Mouse (Mus musculus): ENCODE results near the gene Ptpre. TPM values are rescaled to one million over a fixed set of nuclear protein-coding genes. Genes with fewer than 3 reads are reported as not detected.

The Ptpre gene
- polyA plus RNA-seq, 1 experiment from 2014 or later: 0.41 TPM

DNA sequence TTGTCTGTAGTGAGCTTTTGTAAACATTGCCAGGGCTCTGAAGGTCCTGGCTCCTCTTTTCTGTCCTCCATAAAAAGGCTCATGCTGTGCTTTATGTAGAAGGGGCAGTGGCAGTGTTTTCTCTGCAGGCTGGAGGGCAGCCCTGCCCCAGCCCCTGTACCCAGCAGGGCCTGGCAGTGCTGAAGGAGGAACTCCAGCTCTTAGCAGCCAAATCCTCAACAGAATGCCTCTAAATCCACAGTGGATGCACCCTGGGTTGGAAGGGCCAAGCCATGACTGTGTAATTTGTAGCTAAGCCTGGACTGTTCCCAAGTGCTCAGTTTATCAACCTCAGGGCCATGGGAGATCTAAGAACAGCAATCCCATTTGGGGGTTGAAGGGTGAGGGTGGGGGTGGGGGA lies 85.0 kb downstream of the Ptpre start:
- H3K27ac ChIP-seq: no peak overlapping the region
- H3K36me3 ChIP-seq (replicated peaks): no peaks in the 10 kb centered on the region
- H3K4me1 ChIP-seq: peaks cover 17% of the 10 kb centered on the region
- no peak overlapping the region for H3K4me3 ChIP-seq
- no peak for DNase-seq (ENCODE audit: extremely low spot score, low spot score)
- no peaks in the 10 kb centered on the region for H3K27me3 ChIP-seq (ENCODE audit: poor library complexity, severe bottlenecking)
- peaks cover 3% of the 10 kb centered on the region; the same call in 1 of the 2 replicates for H3K9me3 ChIP-seq

- Histone ChIP-seq H3K36me3 (replicated peaks) (no peaks in the 10 kb centered on the region), H3K4me1 (peaks cover 17% of the 10 kb centered on the region), H3K9me3 (peaks cover 3% of the 10 kb centered on the region; the same call in 1 of the 2 replicates), H3K27ac (no peak overlapping the region), H3K4me3 (no peak overlapping the region), H3K27me3 (ENCODE audit: poor library complexity, severe bottlenecking) (no peaks in the 10 kb centered on the region)
- 71% methylated on average over 3 of the region's 3 CpGs for WGBS
- no peak for DNase-seq (ENCODE audit: extremely low spot score, low spot score)
Measured at GRCm38 (mm10) chr7:135624854-135625253, 87.6 kb downstream of the Ptpre start.

- H3K36me3 ChIP-seq (replicated peaks): no peaks in the 10 kb centered on the region
- H3K4me1 ChIP-seq: peaks cover 30% of the 10 kb centered on the region
- WGBS: 87% methylated on average over 7 of the region's 7 CpGs
- H3K4me3 ChIP-seq: no peak overlapping the region
- DNase-seq (ENCODE audit: extremely low spot score, low spot score): no peak
- peaks cover 3% of the 10 kb centered on the region; the same call in 1 of the 2 replicates for H3K9me3 ChIP-seq
- peaks cover 8% of the 10 kb centered on the region; the same call in 1 of the 2 replicates for H3K27me3 ChIP-seq (ENCODE audit: poor library complexity, severe bottlenecking)
- no peak overlapping the region for H3K27ac ChIP-seq
Measured at GRCm38 (mm10) chr7:135628363-135628762, 91.1 kb downstream of the Ptpre start.

DNA sequence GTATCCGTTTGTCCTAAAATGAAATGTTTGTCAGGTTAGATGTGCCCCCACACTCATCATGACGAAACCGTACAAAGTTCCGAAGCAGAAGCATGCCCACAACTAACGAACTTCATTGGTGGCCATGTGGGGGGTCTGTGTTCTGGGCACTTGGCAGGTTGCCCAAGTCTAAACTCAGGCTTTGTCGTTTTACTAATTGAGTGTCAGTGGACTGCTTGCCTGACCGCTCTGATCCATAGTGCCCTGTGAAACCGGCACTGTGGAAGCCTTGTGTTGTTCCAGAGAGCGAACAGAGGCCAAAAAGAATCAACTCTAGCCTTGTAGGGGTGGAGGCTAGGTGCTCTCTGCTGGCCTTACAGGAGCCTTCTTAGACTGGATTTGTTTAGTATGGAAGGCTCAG lies 91.7 kb downstream of the Ptpre start:
- H3K9me3 ChIP-seq: peaks cover 3% of the 10 kb centered on the region; the same call in 1 of the 2 replicates
- H3K4me3 ChIP-seq: no peak overlapping the region
- 77% methylated on average over 9 of the region's 9 CpGs for WGBS
- H3K27ac ChIP-seq: no peak overlapping the region
- no peaks in the 10 kb centered on the region for H3K36me3 ChIP-seq (replicated peaks)
- peaks cover 36% of the 10 kb centered on the region for H3K4me1 ChIP-seq
- peaks cover 8% of the 10 kb centered on the region; the same call in 1 of the 2 replicates for H3K27me3 ChIP-seq (ENCODE audit: poor library complexity, severe bottlenecking)
- no peak for DNase-seq (ENCODE audit: extremely low spot score, low spot score)

DNA sequence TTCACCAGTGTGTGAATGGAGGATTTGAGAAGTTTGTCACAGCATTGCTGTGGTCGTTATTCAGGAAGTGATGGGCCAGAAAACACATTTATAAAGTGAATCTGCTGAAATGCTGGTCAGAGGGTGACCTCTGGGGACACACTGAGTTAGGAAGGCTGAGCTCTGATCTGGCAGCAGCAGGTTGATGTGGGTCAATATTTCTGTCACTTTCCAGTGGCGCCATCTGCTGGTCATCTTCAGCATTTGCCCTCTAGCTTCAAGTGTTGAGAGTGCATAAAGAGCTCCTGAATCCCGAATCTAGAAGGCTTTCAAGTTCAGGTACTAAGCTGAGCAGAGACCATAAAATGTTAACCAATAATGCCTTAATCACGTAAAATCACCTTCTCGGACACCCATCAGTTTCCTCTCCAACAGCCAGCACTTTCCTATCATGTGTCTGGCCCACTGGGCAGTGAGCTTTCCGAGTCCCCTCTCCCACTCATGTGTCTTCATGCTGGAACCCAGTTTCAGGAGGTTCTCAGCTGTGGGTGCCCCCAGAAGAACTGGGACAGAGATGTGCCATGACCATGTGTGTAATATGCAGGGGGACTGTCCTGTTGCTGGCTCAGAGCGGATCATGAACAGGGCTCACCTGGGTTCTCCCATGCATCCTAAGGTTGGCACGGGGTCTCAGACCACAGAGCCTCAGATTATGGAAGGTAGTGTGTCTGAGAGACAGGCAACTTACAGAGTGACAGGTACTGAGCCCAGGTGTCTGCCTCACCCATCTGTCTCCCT lies 94.7 kb downstream of the Ptpre start:
- Histone ChIP-seq H3K9me3 (no peaks in the 10 kb centered on the region), H3K27me3 (ENCODE audit: poor library complexity, severe bottlenecking) (peaks cover 13% of the 10 kb centered on the region), H3K4me1 (peaks cover 58% of the 10 kb centered on the region), H3K36me3 (replicated peaks) (no peaks in the 10 kb centered on the region), H3K4me3 (no peak overlapping the region), H3K27ac (no peak overlapping the region)
- 51% methylated on average over 8 of the region's 8 CpGs for WGBS
- DNase-seq (ENCODE audit: extremely low spot score, low spot score): peak; percentile 73

- Histone ChIP-seq H3K4me3 (no peak overlapping the region), H3K4me1 (peaks cover 58% of the 10 kb centered on the region), H3K27me3 (ENCODE audit: poor library complexity, severe bottlenecking) (peaks cover 17% of the 10 kb centered on the region), H3K36me3 (replicated peaks) (no peaks in the 10 kb centered on the region), H3K27ac (no peak overlapping the region), H3K9me3 (no peaks in the 10 kb centered on the region)
- no peak for DNase-seq (ENCODE audit: extremely low spot score, low spot score)
- 83% methylated on average over 7 of the region's 7 CpGs for WGBS
Measured at GRCm38 (mm10) chr7:135632716-135633258, 95.5 kb downstream of the Ptpre start.

GRCm38 (mm10) chr7:135634851-135635624 lies 97.8 kb downstream of the Ptpre start:
- Histone ChIP-seq H3K4me1 (peaks cover 50% of the 10 kb centered on the region), H3K27me3 (ENCODE audit: poor library complexity, severe bottlenecking) (peaks cover 23% of the 10 kb centered on the region), H3K4me3 (no peak overlapping the region), H3K27ac (peak overlapping the region; percentile 27; the same call in 1 of the 2 replicates), H3K9me3 (no peaks in the 10 kb centered on the region), H3K36me3 (replicated peaks) (no peaks in the 10 kb centered on the region)
- WGBS: 68% methylated on average over 16 of the region's 16 CpGs
- no peak for DNase-seq (ENCODE audit: extremely low spot score, low spot score)

DNA sequence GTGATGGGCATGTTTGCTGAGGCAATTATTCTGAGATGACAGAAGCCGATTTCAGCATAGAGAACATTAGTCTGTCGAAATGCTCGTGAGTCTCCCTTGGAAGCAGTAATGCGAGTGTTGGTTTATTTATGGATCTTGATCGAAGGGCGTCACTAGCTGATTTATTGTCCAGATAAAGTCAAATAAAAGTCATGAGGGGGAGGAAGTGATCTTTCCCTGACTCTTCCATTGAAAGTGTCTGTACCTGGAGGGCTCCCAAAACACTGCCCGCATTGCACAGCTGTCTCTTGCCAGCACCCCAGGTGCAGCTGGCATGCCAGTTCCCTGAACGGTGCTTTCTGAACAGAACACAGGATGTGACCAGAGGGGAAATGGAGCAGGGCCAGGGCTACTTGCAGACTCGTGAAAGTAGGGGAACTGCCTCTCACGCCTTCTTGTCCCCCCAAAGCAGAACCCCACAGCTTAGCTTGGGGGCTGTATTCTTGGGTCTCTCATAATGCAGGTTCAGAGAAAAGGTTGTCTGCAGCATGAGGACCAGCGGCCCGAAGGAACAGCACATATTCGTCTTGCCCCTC lies 100.2 kb downstream of the Ptpre start:
- WGBS: 85% methylated on average over 13 of the region's 13 CpGs
- Histone ChIP-seq H3K4me1 (peaks cover 35% of the 10 kb centered on the region), H3K36me3 (replicated peaks) (no peaks in the 10 kb centered on the region), H3K27me3 (ENCODE audit: poor library complexity, severe bottlenecking) (peaks cover 19% of the 10 kb centered on the region), H3K9me3 (no peaks in the 10 kb centered on the region), H3K27ac (no peak overlapping the region; the same call in 1 of the 2 replicates), H3K4me3 (no peak overlapping the region)
- no peak for DNase-seq (ENCODE audit: extremely low spot score, low spot score)

DNA sequence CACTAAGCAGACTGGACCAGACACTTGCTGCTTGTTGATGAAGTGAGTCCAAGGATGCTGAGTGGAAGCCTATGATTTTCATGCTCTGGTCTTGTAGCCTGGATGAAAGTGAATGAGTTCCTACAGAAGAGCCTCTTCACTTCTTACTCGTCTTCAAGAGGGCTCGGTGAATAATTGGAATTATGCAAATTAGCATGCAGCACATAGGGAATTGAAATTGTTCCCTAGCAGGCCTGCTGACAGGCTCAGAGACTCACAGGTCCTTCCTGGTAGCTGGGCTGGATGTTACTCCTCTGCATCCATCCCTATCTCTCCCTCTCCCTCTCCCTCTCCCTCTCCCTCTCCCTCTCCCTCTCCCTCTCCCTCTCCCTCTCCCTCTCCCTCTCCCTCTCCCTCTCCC lies 102.1 kb downstream of the Ptpre start:
- no peak for DNase-seq (ENCODE audit: extremely low spot score, low spot score)
- no peak overlapping the region for H3K4me3 ChIP-seq
- no peaks in the 10 kb centered on the region for H3K9me3 ChIP-seq
- peaks cover 19% of the 10 kb centered on the region for H3K4me1 ChIP-seq
- H3K27me3 ChIP-seq (ENCODE audit: poor library complexity, severe bottlenecking): peaks cover 15% of the 10 kb centered on the region
- 48% methylated on average over 2 of the region's 2 CpGs for WGBS
- H3K36me3 ChIP-seq (replicated peaks): no peaks in the 10 kb centered on the region
- H3K27ac ChIP-seq: no peak overlapping the region

DNA sequence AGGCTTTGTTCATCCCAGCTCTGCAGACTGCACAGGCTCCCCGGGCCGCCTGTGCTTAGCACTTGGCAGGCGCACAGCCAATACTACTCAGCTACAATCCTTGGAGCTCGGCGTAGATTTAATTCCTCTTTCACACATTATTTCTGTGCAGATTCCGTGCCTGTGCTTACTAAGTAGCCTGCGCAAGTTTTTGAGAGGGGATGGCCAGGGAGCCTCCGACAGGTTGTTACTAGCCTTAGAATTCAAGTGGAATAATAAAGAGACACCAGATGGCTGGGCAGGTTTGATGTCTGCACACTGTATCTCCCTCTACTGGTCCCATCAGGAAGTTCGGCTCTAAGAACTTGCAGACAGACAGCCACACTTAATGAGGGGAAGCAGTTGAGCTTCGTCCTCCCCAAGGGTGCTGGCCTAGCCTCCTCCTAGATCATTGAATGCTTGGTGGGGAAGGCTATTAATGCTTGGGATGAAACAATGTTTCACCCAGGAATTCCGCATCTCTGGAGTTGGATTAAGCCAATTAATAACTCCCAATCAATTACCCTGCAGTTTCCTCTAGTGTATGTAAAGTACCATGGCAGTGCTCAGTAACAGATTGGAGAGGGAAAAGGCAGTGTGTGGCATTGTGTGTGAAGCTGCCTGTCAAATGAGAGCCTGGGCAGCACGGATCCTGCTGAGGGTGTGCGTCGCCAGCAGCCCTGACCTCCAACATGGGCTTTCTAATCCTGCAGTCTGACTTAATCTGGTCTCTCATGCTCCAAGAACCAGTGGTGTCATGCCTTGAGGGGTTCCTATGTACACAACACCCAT lies 104.6 kb downstream of the Ptpre start:
- WGBS: 68% methylated on average over 14 of the region's 14 CpGs
- H3K4me1 ChIP-seq: no peaks in the 10 kb centered on the region
- H3K4me3 ChIP-seq: no peak overlapping the region
- no peak overlapping the region for H3K27ac ChIP-seq
- DNase-seq (ENCODE audit: extremely low spot score, low spot score): no peak
- H3K36me3 ChIP-seq (replicated peaks): no peaks in the 10 kb centered on the region
- H3K9me3 ChIP-seq: no peaks in the 10 kb centered on the region
- H3K27me3 ChIP-seq (ENCODE audit: poor library complexity, severe bottlenecking): peaks cover 10% of the 10 kb centered on the region

DNA sequence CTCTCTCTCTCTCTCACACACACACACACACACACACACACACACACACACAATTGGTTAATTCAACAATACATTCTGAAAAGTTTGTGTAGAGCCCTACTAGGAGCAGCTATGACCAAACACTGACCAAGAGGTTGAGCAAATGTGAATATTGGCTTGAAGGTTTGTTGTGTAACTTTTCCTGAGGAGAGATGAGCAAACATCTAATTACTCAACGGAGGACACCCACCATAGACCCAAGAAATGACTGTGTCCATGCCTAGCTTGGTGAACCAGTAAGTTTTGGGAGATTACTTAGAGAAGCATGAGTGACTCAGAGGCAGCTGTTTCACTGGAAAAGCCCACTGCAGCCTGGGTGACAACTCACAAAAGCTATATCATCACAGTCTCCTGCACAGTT lies 107.2 kb downstream of the Ptpre start:
- Histone ChIP-seq H3K4me3 (no peak overlapping the region), H3K27ac (no peak overlapping the region), H3K4me1 (no peaks in the 10 kb centered on the region), H3K27me3 (ENCODE audit: poor library complexity, severe bottlenecking) (no peaks in the 10 kb centered on the region), H3K9me3 (peaks cover 5% of the 10 kb centered on the region; the same call in 1 of the 2 replicates), H3K36me3 (replicated peaks) (no peaks in the 10 kb centered on the region)
- no peak for DNase-seq (ENCODE audit: extremely low spot score, low spot score)
- WGBS: 82% methylated on average over 1 of the region's 1 CpGs

GRCm38 (mm10) chr7:135646976-135647375 lies 109.7 kb downstream of the Ptpre start:
- H3K9me3 ChIP-seq: peaks cover 5% of the 10 kb centered on the region; the same call in 1 of the 2 replicates
- no peaks in the 10 kb centered on the region for H3K27me3 ChIP-seq (ENCODE audit: poor library complexity, severe bottlenecking)
- DNase-seq (ENCODE audit: extremely low spot score, low spot score): no peak
- H3K27ac ChIP-seq: no peak overlapping the region
- no peaks in the 10 kb centered on the region for H3K36me3 ChIP-seq (replicated peaks)
- H3K4me1 ChIP-seq: no peaks in the 10 kb centered on the region
- 91% methylated on average over 6 of the region's 6 CpGs for WGBS
- no peak overlapping the region for H3K4me3 ChIP-seq

Data from forebrain, embryonic 10.5 days (tissue).